Mouse (Mus musculus) forebrain, postnatal 0 days (tissue): ENCODE results near the gene Pik3c2g. TPM values are rescaled to one million over a fixed set of nuclear protein-coding genes. Genes with fewer than 3 reads are reported as not detected.

Experiments used
- ATAC-seq: fragments of 200-750 bp; cut with Nextera tagmentation; 2 replicates; pipeline ENCODE4 v1.8.0; 2017; ENCODE audit warnings: mild to moderate bottlenecking, moderate library complexity
- DNase-seq: peaks from one replicate; pipeline ENCODE4 v3.0.0-alpha.2; 2015
- H3K27ac ChIP-seq: fragments of 300-500 bp; sonication (generic); 2 replicates; pipeline ENCODE4 v1.5.1; 2014; ENCODE audit warnings: low read depth, mild to moderate bottlenecking, antibody characterized with exemption, low read length, moderate library complexity, mixed read lengths
- H3K27me3 ChIP-seq: fragments of 300-500 bp; sonication (generic); 2 replicates; pipeline ENCODE4 v1.6.1; 2014; ENCODE audit warnings: mild to moderate bottlenecking, low read length, mixed read lengths; ENCODE audit not compliant: insufficient read depth
- H3K36me3 ChIP-seq: fragments of 300-500 bp; sonication (generic); 2 replicates; pipeline ENCODE4 v1.6.1; 2014; ENCODE audit warnings: mild to moderate bottlenecking, moderate library complexity; ENCODE audit not compliant: insufficient read depth
- H3K4me1 ChIP-seq: fragments of 300-500 bp; sonication (generic); 2 replicates; pipeline ENCODE4 v1.6.1; 2014; ENCODE audit warnings: antibody characterized with exemption; ENCODE audit not compliant: insufficient read depth
- H3K4me2 ChIP-seq: fragments of 300-500 bp; sonication (generic); 2 replicates; pipeline ENCODE4 v1.6.1; 2014; ENCODE audit warnings: low read depth, mild to moderate bottlenecking, moderate library complexity
- H3K4me3 ChIP-seq: fragments of 300-500 bp; sonication (generic); 2 replicates; pipeline ENCODE4 v1.5.1; 2014; ENCODE audit warnings: low read depth, low read length, mixed read lengths
- H3K9ac ChIP-seq: fragments of 300-500 bp; sonication (generic); 2 replicates; pipeline ENCODE4 v1.6.1; 2014; ENCODE audit warnings: mild to moderate bottlenecking
- H3K9me3 ChIP-seq: fragments of 300-500 bp; sonication (generic); 2 replicates; pipeline ENCODE4 v1.6.1; 2016; ENCODE audit warnings: low read length
- CTCF ChIP-seq: sonication (generic); IDR thresholded peaks from 2 replicates; pipeline ENCODE4 v1.5.1; 2016; ENCODE audit warnings: antibody characterized with exemption, control low read depth, low read depth
- WGBS: fragments of 180-500 bp; shearing (Covaris S2); extraction: QIAGEN DNeasy Blood & Tissue Kit; methylation state at CpG from one replicate; pipeline ENCODE4 v1.1.7; 2014; 5-methylcytosine and 5-hydroxymethylcytosine counted together
- polyA plus RNA-seq: library from polyadenylated mRNA; unstranded; fragments of >200 nt; fragmentation: Nextera tagmentation; extraction: Ambion mirVana; gene quantifications from 2 replicates; pipeline ENCODE4 v1.2.1, GENCODE M21; 2015
- total RNA-seq: library from RNA; depleted of rRNA; stranded (reverse); fragments of >200 nt; gene quantifications from 2 replicates; pipeline ENCODE4 v1.2.3, GENCODE M21; 2014

Pik3c2g gene
- total and polyA plus RNA-seq, 2 experiments from 2014 or later = 0.39 TPM; not detected in 1

GRCm38 (mm10) chr6:139719639-139720221 is 132.7 kb downstream of the Pik3c2g start:
- no peaks in the 10 kb centered on the region for H3K4me1 ChIP-seq
- no peak overlapping the region for H3K4me2 ChIP-seq
- H3K4me3 ChIP-seq = no peak overlapping the region
- ATAC-seq (no peak), DNase-seq (no peak)
- H3K9me3 ChIP-seq = no peaks in the 10 kb centered on the region
- H3K36me3 ChIP-seq = no peaks in the 10 kb centered on the region
- TF ChIP-seq CTCF = no peak
- H3K9ac ChIP-seq = no peak overlapping the region
- WGBS = 70% methylated on average over 13 of the region's 13 CpGs
- H3K27me3 ChIP-seq = no peaks in the 10 kb centered on the region
- H3K27ac ChIP-seq = no peak overlapping the region

- no peaks in the 10 kb centered on the region for H3K4me1 ChIP-seq
- 83% methylated on average over 9 of the region's 9 CpGs for WGBS
- DNase-seq (no peak), ATAC-seq (no peak)
- no peak overlapping the region for H3K4me2 ChIP-seq
- H3K36me3 ChIP-seq = no peaks in the 10 kb centered on the region
- H3K9ac ChIP-seq = no peak overlapping the region
- H3K9me3 ChIP-seq = no peaks in the 10 kb centered on the region
- TF ChIP-seq CTCF = no peak
- no peaks in the 10 kb centered on the region for H3K27me3 ChIP-seq
- no peak overlapping the region for H3K27ac ChIP-seq
- no peak overlapping the region for H3K4me3 ChIP-seq
Observed at GRCm38 (mm10) chr6:139735708-139736626, 148.9 kb downstream of the Pik3c2g start.

- no peak overlapping the region for H3K9ac ChIP-seq
- DNase-seq = no peak
- H3K27ac ChIP-seq = no peak overlapping the region
- ATAC-seq = no peak
- no peaks in the 10 kb centered on the region for H3K4me1 ChIP-seq
- no peak overlapping the region for H3K4me3 ChIP-seq
- no peaks in the 10 kb centered on the region for H3K36me3 ChIP-seq
- no peaks in the 10 kb centered on the region for H3K9me3 ChIP-seq
- no peaks in the 10 kb centered on the region for H3K27me3 ChIP-seq
- WGBS = 36% methylated on average over 5 of the region's 5 CpGs
- H3K4me2 ChIP-seq = no peak overlapping the region
- no peak for TF ChIP-seq CTCF
Observed at GRCm38 (mm10) chr6:139738350-139738749, 151.3 kb downstream of the Pik3c2g start.

DNA sequence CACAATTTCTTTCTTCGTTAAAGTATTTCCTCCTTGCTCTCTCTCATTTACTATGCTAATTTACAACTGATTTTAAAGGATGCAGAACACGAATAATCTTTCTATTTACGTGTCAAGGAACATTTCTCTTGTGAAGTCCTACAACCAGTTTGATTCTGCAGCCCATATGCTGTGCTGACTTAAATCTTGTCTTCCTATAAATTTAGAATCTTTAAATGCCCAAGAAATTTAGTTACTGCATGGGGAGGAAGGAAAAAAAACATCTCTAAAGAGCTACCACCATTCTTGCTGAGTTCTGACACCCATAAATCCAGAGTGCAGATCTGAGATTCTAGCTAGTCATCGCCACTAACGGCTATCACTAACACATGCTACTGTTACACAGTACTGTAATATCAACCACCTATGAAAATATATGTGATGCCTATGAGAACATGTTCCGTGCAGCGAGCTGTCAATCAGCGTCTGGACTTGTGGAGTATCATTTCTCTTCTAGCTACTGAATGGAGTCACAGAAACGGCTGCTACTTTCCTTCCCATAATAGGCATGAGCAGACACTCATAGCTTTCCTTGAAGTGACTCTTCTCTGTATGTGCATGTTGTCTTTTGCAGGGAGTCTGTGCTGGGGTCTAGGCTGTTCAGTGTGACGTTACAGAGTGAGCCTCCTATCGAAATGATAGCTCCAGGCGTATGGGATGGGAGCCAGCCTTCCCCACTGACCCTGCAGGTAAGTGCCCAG is 155.8 kb downstream of the Pik3c2g start:
- H3K27ac ChIP-seq = no peak overlapping the region
- ATAC-seq = peak; percentile 59
- H3K9ac ChIP-seq = no peak overlapping the region
- DNase-seq = peak; percentile 22
- H3K36me3 ChIP-seq = no peaks in the 10 kb centered on the region
- H3K27me3 ChIP-seq = no peaks in the 10 kb centered on the region
- WGBS = 66% methylated on average over 12 of the region's 12 CpGs
- H3K4me1 ChIP-seq = no peaks in the 10 kb centered on the region
- TF ChIP-seq CTCF = no peak
- H3K9me3 ChIP-seq = no peaks in the 10 kb centered on the region
- no peak overlapping the region for H3K4me2 ChIP-seq
- H3K4me3 ChIP-seq = no peak overlapping the region

- Histone ChIP-seq H3K4me1 (no peaks in the 10 kb centered on the region), H3K36me3 (no peaks in the 10 kb centered on the region), H3K27ac (no peak overlapping the region), H3K4me2 (no peak overlapping the region), H3K27me3 (no peaks in the 10 kb centered on the region), H3K9ac (no peak overlapping the region), H3K9me3 (no peaks in the 10 kb centered on the region), H3K4me3 (no peak overlapping the region)
- DNase-seq = no peak
- WGBS = 61% methylated on average over 7 of the region's 7 CpGs
- TF ChIP-seq CTCF = no peak
- ATAC-seq = no peak
Observed at GRCm38 (mm10) chr6:139746758-139747479, 159.9 kb downstream of the Pik3c2g start.

DNA sequence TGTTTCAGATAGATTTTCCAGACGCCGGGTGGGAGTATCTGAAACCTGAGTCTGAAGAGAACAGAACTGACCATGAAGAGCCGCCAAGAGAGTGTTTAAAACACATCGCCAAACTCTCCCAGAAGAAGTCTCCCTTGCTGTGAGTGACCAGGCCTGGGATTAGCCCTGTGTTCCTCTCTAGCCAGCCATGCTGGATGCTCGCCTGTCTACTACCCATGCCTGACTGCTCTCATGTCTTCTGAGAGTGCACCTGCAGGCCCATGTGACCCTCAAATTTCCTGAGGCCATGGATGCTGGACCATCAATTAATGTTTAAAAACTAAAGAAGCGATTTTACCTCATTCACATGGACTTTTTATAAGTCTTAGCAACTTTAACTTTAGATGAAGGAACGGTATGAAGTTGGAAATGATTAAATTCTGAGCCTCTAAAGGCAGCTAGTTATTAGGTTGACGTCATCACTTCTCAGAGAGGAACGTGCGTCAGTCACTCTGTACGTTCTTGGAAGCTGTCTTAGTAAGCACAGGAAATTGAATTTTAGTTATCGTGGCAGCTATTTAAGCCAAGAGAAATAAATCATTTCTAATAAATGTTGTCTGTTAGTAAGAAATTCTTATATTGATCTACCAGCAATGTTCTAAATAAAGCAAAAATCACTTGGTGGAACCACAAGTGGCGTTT is 161.2 kb downstream of the Pik3c2g start:
- no peak overlapping the region for H3K27ac ChIP-seq
- DNase-seq (no peak), ATAC-seq (no peak)
- no peaks in the 10 kb centered on the region for H3K27me3 ChIP-seq
- H3K9me3 ChIP-seq = no peaks in the 10 kb centered on the region
- TF ChIP-seq CTCF = no peak
- 83% methylated on average over 13 of the region's 13 CpGs for WGBS
- no peak overlapping the region for H3K4me3 ChIP-seq
- no peak overlapping the region for H3K9ac ChIP-seq
- H3K36me3 ChIP-seq = no peaks in the 10 kb centered on the region
- H3K4me1 ChIP-seq = no peaks in the 10 kb centered on the region
- no peak overlapping the region for H3K4me2 ChIP-seq
